Mouse (Mus musculus) kidney, embryonic 16.5 days (tissue): ENCODE results near the gene Def8. TPM values are rescaled to one million over a fixed set of nuclear protein-coding genes. Genes with fewer than 3 reads are reported as not detected.

ENCODE experiments used
- polyA plus RNA-seq: library from polyadenylated mRNA; unstranded; fragments of >200 nt; fragmentation: Nextera tagmentation; extraction: Ambion mirVana; gene quantifications from 2 replicates; pipeline ENCODE4 v1.2.1, GENCODE M21; 2015

The Def8 gene
- polyA plus RNA-seq, 1 experiment from 2014 or later = 44.4 TPM

Other genes starting within 250 kb of the Def8 start
- 9.6 and 11.8 TPM in 2 replicates for gene Dpep1, start 237.3 kb upstream of the Def8 start, polyA plus RNA-seq
- 138 and 147 TPM in 2 replicates for gene Chmp1a, start 210.8 kb upstream of the Def8 start, polyA plus RNA-seq
- gene Spata33, start 210.7 kb upstream of the Def8 start, polyA plus RNA-seq = 5.2 and 7.4 TPM in 2 replicates
- 39.8 and 40.1 TPM in 2 replicates for gene Cdk10, start 198.7 kb upstream of the Def8 start, polyA plus RNA-seq
- 7.5 and 8.9 TPM in 2 replicates for gene Spata2l, start 187.3 kb upstream of the Def8 start, polyA plus RNA-seq
- gene Zfp276, start 169.3 kb upstream of the Def8 start, polyA plus RNA-seq = 26.7 and 28.5 TPM in 2 replicates
- gene Vps9d1, start 169.2 kb upstream of the Def8 start, polyA plus RNA-seq = 25.8 and 31.7 TPM in 2 replicates
- 36.6 and 43.8 TPM in 2 replicates for gene Fanca, start 105.0 kb upstream of the Def8 start, polyA plus RNA-seq
- 4.9 and 5.4 TPM in 2 replicates for gene Spire2, start 90.8 kb upstream of the Def8 start, polyA plus RNA-seq
- gene Tcf25, start 49.8 kb upstream of the Def8 start, polyA plus RNA-seq = 168 and 175 TPM in 2 replicates
- gene Mc1r, start 16.4 kb upstream of the Def8 start, polyA plus RNA-seq = not detected in 2 replicates
- 4.8 and 11.2 TPM in 2 replicates for gene Tubb3, start 12.1 kb upstream of the Def8 start, polyA plus RNA-seq
- gene Afg3l1, start 54.4 kb downstream of the Def8 start, polyA plus RNA-seq = 59.4 and 65.9 TPM in 2 replicates
- gene Dbndd1, start 91.9 kb downstream of the Def8 start, polyA plus RNA-seq = 4.1 and 4.3 TPM in 2 replicates
- gene Gas8, start 95.3 kb downstream of the Def8 start, polyA plus RNA-seq = 38.5 and 39.6 TPM in 2 replicates
- gene Rhou, start 230.4 kb downstream of the Def8 start, polyA plus RNA-seq = 7.9 TPM in 2 replicates